Mouse (Mus musculus) C2C12 (cell line): ENCODE data around the gene Slc29a1. TPM values are rescaled to one million over a fixed set of nuclear protein-coding genes. Genes with fewer than 3 reads are reported as not detected.

Experiments used
- H3K27me3 ChIP-seq: one replicate; pipeline ENCODE4 v1.6.1; 2011; ENCODE audit not compliant: control insufficient read depth, insufficient read depth, insufficient read length
- H3K36me3 ChIP-seq: one replicate; pipeline ENCODE4 v1.6.1; 2011; ENCODE audit not compliant: control insufficient read depth, insufficient read depth
- H3K4me3 ChIP-seq: one replicate; pipeline ENCODE4 v1.5.1; 2011; ENCODE audit warnings: mild to moderate bottlenecking, control low read depth; ENCODE audit not compliant: poor library complexity, insufficient read depth, severe bottlenecking
- H3K79me2 ChIP-seq: one replicate; pipeline ENCODE4 v1.6.1; 2011; ENCODE audit not compliant: control insufficient read depth, insufficient read depth
- H3K79me3 ChIP-seq: one replicate; pipeline ENCODE4 v1.6.1; 2011; ENCODE audit warnings: low read depth, control low read depth
- H3ac ChIP-seq: one replicate; pipeline ENCODE3; 2011; ENCODE audit warnings: low read depth; ENCODE audit not compliant: control insufficient read depth, insufficient read length
- CEBPB ChIP-seq: IDR thresholded peaks from one replicate; pipeline ENCODE4 v1.6.1; 2011; ENCODE audit warnings: low read depth, mild to moderate bottlenecking, control low read depth, moderate library complexity
- CTCF ChIP-seq: IDR thresholded peaks from one replicate; pipeline ENCODE4 v1.5.1; 2011; ENCODE audit not compliant: control insufficient read depth, insufficient read depth, insufficient read length
- FOSL1 ChIP-seq: IDR thresholded peaks from one replicate; pipeline ENCODE4 v1.8.0; 2011; ENCODE audit warnings: mild to moderate bottlenecking, low read length; ENCODE audit not compliant: poor library complexity, insufficient read depth, severe bottlenecking
- MAX ChIP-seq: IDR thresholded peaks from one replicate; pipeline ENCODE4 v1.6.1; 2011; ENCODE audit warnings: mild to moderate bottlenecking, control low read depth
- MYOD1 ChIP-seq: IDR thresholded peaks from one replicate; pipeline ENCODE4 v1.6.1; 2011; ENCODE audit warnings: low read depth; ENCODE audit not compliant: control insufficient read depth, insufficient read length
- MYOG ChIP-seq: IDR thresholded peaks from one replicate; pipeline ENCODE4 v1.6.1; 2011; ENCODE audit not compliant: control insufficient read depth, insufficient read length; ENCODE audit errors: extremely low read depth
- USF1 ChIP-seq: IDR thresholded peaks from one replicate; pipeline ENCODE4 v1.6.1; 2011; ENCODE audit warnings: low read depth, mild to moderate bottlenecking, control low read depth, moderate library complexity
- polyA plus RNA-seq: library from polyadenylated mRNA; unstranded; fragments of >200 nt; fragmentation: generic; extraction: Trizol; gene quantifications from one replicate; pipeline ENCODE4 v1.2.1, GENCODE M21; 2012; ENCODE audit warnings: missing spikeins

The Slc29a1 gene
- polyA plus RNA-seq, 1 experiment, result 264 TPM

- H3K4me3 ChIP-seq, result peak overlapping the region; percentile 69
- peaks cover 69% of the 10 kb centered on the region for H3K79me2 ChIP-seq
- H3ac ChIP-seq, result peak overlapping the region; percentile 66
- H3K27me3 ChIP-seq, result no peaks in the 10 kb centered on the region
- H3K36me3 ChIP-seq, result peaks cover 32% of the 10 kb centered on the region
- TF ChIP-seq CEBPB, result no peak
- no peak for TF ChIP-seq USF1
- no peak for TF ChIP-seq FOSL1
- TF ChIP-seq CTCF, result no peak
- no peak for TF ChIP-seq MAX
- TF ChIP-seq MYOD1, result no peak
- no peak for TF ChIP-seq MYOG
- H3K79me3 ChIP-seq, result peaks cover 55% of the 10 kb centered on the region
Measured at GRCm38 (mm10) chr17:45593479-45593878, 5.9 kb downstream of the Slc29a1 start.

- no peak for TF ChIP-seq MYOG
- TF ChIP-seq USF1, result no peak
- no peak for TF ChIP-seq CTCF
- TF ChIP-seq CEBPB, result no peak
- Histone ChIP-seq H3K79me3 (peaks cover 55% of the 10 kb centered on the region), H3ac (peak overlapping the region; percentile 39), H3K79me2 (peaks cover 75% of the 10 kb centered on the region), H3K36me3 (peaks cover 39% of the 10 kb centered on the region), H3K4me3 (no peak overlapping the region), H3K27me3 (no peaks in the 10 kb centered on the region)
Measured at GRCm38 (mm10) chr17:45592606-45593431, 6.6 kb downstream of the Slc29a1 start.

GRCm38 (mm10) chr17:45591701-45592605, 7.5 kb downstream of the Slc29a1 start:
- TF ChIP-seq USF1 (no peak), MAX (no peak), FOSL1 (no peak), CTCF (no peak), MYOD1 (no peak), MYOG (no peak), CEBPB (no peak)
- H3ac ChIP-seq, result peak overlapping the region; percentile 39
- no peaks in the 10 kb centered on the region for H3K27me3 ChIP-seq
- no peak overlapping the region for H3K4me3 ChIP-seq
- H3K36me3 ChIP-seq, result peaks cover 48% of the 10 kb centered on the region
- peaks cover 75% of the 10 kb centered on the region for H3K79me2 ChIP-seq
- peaks cover 55% of the 10 kb centered on the region for H3K79me3 ChIP-seq

- TF ChIP-seq CEBPB (no peak), MYOD1 (no peak), USF1 (no peak), MYOG (no peak), FOSL1 (no peak), CTCF (no peak), MAX (no peak)
- Histone ChIP-seq H3K36me3 (peaks cover 63% of the 10 kb centered on the region), H3K79me2 (peaks cover 75% of the 10 kb centered on the region)
Measured at GRCm38 (mm10) chr17:45590410-45590809, 9.0 kb downstream of the Slc29a1 start.

GRCm38 (mm10) chr17:45589844-45590243, 9.6 kb downstream of the Slc29a1 start:
- no peaks in the 10 kb centered on the region for H3K27me3 ChIP-seq
- peaks cover 51% of the 10 kb centered on the region for H3K79me3 ChIP-seq
- H3ac ChIP-seq, result no peak overlapping the region
- H3K36me3 ChIP-seq, result peaks cover 63% of the 10 kb centered on the region
- H3K79me2 ChIP-seq, result peaks cover 69% of the 10 kb centered on the region
- H3K4me3 ChIP-seq, result no peak overlapping the region
- TF ChIP-seq MYOD1 (no peak), USF1 (no peak), CEBPB (no peak), MYOG (no peak), MAX (no peak), CTCF (no peak), FOSL1 (no peak)

More at GRCm38 (mm10) chr17:45590410-45590809, 9.0 kb downstream of the Slc29a1 start:
- Histone ChIP-seq H3K4me3 (no peak overlapping the region), H3K27me3 (no peaks in the 10 kb centered on the region), H3K79me3 (peaks cover 55% of the 10 kb centered on the region), H3ac (no peak overlapping the region)
